Mouse (Mus musculus): ENCODE results near the gene Slain2.
"Not testable (repeated sequence)": the region's sequence is repeated elsewhere in the genome, so short reads cannot be mapped to it uniquely, and the experiment has no call there.

The Slain2 gene

DNA sequence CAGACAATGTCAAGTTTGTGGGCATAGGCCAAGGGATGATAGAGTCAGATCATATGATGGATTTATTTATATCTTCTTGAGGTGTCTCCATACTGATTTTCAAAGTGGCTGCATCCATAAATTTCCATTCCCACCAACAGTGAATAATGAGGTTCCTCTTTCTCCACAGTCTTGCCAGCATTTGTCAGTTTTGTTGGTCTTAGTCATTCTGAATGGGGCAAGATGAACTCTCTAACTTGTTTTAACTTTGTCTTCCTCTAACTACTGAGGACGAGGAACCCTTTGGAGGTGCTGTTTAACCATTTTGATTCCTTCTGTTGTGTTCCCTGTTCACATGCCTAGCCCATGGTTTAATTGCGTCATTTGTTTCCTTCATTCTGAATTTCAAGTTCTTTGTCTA, 36.1 kb downstream of the Slain2 start:
- no peak for DNase-seq (ENCODE audit: low spot score)

DNA sequence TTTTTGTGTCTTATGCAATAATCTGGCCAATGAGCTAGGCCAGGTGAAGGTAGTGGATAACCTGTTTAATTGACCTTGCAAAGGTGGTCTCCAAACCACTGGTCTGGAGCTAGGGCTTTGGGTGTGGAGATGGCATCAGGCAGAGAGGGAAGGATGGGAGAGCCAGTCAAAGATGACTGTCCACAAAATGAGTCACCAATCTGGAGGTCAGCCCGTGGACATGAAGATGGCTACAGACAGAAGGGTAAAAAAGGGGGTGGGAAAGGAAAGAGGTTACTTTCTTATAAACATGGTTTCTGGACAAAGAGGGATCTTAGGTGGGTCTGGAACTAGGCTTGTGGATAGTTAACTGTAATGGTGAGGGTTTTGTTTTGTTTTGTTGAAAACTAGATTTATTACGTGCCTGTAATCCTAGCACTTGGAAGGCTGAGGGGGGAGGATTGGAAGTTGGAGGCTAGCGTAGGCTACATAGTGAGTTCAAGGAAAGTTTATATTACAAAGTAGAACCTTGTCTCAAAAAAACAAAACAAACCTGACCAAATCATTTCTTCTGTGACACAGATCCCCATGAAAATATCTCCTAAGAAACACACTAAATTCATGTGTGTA, 40.0 kb downstream of the Slain2 start:
- DNase-seq (ENCODE audit: low spot score): no peak

DNA sequence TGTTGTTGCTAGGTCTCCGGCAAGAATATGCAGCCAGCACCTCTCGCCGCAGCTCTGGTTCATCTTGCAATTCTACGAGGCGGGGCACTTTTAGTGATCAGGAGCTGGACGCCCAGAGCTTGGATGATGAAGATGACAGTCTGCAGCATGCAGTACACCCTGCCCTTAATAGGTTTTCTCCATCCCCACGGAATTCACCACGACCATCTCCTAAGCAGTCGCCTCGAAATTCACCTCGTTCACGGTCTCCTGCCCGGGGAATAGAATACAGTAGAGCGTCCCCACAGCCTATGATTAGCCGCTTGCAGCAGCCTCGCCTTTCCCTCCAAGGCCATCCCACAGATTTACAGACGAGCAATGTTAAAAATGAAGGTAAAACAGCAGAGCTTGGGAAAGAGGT, 43.2 kb downstream of the Slain2 start:
- no peak for DNase-seq (ENCODE audit: low spot score)

DNA sequence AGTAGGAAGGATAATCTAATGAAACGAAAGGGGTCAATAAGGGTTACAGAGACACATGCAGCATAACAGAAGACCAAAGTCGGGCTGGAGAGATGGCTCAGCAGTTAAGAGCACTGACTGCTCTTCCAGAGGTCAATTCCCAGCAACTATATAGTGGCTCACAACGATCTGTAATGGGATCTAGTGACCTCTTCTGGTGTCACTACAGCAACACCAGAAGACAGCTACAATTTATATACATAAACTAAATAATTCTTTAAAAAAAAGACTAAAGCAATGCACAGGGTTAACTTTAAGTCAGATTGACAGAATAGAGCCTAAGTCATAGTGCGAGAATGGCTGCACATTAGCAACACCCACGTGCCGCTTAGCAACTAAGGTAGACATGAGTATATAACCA, 46.0 kb downstream of the Slain2 start:
- DNase-seq (ENCODE audit: low spot score): no peak

DNA sequence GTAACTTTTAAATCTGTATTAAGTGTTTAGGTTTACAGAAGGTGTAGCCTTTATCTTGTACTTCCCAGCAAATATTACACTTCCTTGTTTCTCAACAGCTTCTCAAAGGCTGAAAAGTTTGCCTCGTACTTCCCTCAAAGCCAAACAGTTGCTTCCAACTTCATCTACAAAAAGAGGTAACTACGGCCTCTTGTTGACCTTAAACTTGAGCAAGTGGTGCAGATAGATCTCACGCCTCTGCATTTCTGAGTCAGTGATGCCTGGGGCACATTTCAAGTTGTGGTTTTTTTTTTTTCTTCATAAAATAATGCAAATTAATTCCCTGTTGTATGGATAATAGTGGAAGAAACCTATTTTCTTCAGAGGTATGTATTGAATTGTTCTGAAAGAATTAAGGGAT, 51.6 kb downstream of the Slain2 start:
- no peak for DNase-seq (ENCODE audit: low spot score)

DNA sequence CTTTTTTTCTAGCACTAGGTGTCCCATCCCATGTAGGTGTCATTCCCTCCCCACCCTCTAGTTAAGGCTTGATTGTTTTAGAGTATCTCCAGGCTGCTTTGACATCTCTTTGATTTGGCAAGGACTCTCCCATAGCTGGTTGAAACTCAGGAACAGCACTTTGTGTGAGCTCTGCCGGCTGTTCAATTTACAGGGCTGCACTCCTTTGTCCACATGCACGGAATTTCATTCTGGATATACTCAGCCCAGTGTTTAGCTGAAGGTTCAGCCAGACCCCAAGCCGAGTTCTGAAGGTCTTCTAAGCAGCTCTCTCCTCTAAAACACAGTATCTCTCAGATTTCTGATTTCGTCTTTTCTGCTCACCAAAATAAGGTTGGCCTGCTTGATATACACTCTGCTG, 58.3 kb downstream of the Slain2 start:
- DNase-seq (ENCODE audit: low spot score): no peak

DNA sequence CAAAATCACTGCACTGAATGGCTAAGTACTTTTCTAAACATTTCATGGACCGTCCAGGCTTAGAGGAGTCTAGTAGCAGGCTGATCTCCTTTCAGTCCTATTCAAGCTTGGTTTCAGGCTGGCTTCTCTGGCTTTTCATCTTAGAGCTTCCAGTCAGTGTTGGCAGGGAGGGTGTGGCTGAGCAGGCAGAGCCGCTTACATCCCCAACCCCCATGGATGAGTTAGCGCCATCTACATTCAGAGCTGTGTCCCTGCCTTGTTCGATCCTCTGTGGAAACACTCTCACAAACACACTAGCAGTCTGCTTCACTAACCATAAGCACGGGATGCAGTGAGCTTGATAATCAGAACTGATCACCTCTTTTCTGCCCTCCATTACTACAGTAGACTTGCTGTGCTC, 58.8 kb downstream of the Slain2 start:
- DNase-seq (ENCODE audit: low spot score): no peak

DNA sequence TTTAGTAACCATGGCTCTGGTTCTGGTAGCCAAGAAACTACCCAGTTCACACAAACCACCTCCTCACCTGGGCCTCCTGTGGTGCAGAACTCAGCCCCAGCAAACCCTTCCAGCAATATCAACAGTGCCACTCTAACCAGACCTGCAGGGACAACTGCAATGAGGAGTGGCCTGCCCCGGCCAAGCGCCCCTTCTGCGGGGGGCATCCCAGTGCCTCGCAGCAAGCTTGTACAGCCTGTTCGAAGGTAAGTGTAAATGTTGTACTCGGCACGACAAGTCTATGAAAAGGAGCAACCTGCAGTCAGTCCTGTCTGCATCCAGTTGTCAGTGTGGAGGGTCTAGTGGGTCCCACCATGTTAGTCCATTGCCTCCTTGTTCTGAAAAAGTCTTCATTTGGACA, 60.5 kb downstream of the Slain2 start, which contains the start of gene Gm10135:
Gene Gm10135, minus strand, starts transcription at position 101 of the 400 bp plus-strand sequence.
- no peak for DNase-seq (ENCODE audit: low spot score)

DNA sequence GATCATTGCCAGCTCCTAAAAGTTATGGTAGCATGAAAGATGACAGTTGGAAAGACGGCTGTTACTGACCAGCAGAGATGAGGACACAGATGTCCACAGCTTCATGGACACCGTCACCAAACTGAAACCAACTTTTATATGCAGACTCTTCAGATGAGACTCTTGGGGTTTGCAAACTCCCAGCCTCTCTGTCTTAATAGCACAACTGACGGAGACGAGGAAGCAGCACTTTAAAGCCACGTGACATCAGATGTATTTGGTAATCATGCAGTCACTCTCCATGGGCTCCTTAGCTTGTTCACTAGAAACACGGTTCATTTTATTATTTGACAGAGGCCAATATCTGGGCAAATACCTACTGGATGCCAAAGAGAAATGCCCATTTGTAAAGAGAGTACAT, 61.9 kb downstream of the Slain2 start:
- DNase-seq (ENCODE audit: low spot score): no peak

DNA sequence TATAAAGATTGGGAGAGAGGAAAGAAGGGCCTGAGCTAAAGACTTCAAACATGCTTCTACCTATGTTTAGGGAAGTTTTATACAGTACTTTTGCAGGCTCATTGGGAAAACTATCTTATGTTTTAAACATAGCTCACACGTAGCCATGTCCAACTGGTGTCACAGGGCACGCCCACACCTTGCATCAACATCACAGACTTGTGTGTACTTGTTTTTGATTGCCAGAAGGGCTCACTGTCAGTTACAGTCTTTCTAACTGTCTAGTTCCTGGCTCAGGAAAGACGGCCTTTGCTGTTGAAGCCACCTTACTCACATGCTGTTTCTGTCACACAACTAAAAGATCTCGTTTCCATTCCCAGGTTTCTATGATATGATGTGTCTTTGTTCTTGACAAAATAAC, 62.4 kb downstream of the Slain2 start:
- DNase-seq (ENCODE audit: low spot score): no peak

DNA sequence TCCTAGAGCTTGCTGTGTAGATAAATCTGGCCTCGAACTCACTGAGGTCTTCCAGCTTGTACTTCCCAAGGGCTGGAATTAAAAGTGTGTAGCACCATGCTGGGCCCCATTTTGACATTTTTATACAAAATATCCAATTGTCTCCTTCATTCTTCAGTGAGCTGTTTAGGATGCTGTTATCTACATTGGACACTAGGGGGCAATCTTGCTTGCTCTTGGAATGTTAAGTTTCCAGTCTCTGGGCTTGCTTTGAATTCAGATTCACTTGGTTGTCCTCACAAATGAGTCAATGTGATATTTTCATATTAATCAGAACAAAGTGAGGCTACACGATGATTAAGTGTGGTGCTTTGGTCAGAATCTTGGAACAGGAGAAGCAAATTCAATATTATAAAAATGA, 70.0 kb downstream of the Slain2 start:
- no peak for DNase-seq (ENCODE audit: low spot score)

DNA sequence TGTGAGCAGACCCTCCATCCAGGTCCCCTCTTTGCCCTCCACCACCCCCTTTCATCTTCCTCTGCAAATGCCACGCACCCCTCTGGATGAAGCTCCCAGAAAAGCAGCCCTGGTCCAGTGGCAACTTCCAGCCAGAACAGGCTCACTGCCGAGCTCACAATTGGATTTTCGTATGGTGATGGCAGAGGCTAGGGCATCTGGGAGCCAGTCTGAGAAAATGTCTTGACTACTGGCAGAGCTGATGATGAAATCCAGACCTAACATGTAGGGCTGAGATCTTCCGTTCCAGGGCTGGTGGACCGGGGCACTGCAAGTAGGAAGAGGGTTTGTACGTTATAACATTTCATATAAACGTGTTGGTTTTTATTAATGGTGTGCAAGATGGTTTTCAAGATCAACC, 73.7 kb downstream of the Slain2 start:
- DNase-seq (ENCODE audit: low spot score): no peak

DNA sequence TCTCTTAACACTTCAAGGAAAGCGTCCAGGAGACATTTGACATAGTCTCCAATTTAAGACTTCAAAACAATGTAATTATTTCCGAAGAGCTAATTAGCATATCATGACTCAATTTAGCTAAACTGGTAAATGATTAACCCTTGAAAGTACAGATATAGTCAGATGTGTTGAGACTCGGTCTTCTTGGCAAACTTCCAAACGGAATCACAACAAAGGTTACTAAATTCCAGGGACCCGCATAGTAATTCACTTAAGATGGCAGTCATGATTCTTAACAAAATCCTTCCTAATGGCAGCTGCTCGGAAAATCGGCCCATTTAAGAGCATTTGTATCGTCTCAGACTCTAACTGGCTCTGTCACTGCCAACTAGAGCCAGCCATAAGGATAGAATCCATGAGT, 75.7 kb downstream of the Slain2 start:
- DNase-seq (ENCODE audit: low spot score): no peak

DNA sequence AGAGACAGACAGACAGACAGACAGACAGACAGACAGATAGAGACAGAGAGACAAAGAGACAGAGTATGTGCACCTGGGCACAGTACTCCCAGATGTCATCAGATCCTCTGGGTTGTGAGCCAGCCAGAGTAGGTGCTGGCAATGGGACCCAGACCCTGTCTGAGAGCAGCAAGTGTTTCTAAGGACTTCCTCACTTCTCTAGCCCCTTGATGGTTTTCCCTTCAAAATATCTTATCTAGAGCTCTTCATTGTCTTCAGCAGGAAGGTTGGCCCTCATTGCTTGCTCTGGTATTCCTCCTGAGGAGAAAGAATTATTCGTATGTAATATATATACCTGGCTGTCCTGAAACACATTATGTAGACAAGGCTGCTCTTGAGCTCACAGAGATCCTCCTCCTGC, 78.4 kb downstream of the Slain2 start:
- no peak for DNase-seq (ENCODE audit: low spot score)

DNA sequence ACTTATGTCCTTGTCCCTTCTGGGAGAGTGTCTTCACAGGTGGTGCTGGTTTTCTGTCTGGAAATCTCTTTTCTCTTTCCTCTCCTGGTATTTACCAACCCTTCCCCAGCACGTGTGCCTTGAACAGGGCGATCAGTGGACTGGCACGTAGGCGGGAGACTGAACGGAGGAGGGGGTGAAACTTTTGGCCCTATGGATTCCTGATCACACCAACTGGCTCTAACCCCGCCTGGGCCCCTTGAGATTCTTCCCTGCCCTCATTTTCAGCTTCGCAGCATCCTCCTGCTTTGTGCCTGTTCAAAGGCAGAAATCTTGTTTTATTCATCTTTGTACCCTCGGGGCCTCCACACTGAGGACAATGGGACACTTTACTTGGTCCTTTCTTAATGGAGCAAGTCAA, 80.3 kb downstream of the Slain2 start:
- no peak for DNase-seq (ENCODE audit: low spot score)

DNA sequence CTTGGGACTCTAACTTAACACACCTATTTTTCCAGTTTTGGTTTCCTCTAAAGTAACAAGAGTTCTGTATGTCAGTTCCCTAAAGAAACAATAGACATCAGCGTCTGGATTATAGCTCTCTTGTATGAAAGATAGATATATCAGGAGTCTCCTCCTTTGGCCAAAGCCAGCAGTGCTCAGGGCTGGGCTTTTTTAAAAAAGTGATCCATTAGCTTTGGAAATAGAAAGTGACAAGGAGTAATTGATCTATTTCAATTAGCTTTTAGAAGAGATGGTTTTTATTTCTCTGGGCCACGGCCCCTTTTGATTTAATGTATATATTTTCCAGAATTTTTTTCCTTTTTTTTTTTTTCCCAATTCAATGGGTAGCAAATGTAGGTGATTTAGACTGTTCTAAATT, 80.8 kb downstream of the Slain2 start:
- no peak for DNase-seq (ENCODE audit: low spot score)

DNA sequence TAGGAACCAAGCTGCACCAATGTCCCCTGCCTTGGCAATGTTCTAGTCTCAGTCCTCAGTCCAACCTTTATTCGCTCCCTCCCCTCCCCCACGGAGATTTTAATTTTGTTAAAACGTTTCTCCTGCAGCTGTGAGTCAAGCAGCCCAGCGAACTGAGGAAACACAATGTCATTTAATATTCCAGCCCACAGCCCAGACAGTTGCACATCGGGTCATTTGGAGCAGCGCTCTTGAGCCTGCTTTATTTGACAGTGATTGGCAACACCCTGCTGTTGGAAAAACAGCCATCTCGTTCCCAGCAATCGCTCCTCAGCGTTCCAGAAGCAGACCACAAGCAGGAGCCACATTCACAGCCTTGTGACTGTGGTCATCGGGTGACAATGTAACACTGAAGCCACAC, 81.3 kb downstream of the Slain2 start:
- DNase-seq (ENCODE audit: low spot score): no peak

DNA sequence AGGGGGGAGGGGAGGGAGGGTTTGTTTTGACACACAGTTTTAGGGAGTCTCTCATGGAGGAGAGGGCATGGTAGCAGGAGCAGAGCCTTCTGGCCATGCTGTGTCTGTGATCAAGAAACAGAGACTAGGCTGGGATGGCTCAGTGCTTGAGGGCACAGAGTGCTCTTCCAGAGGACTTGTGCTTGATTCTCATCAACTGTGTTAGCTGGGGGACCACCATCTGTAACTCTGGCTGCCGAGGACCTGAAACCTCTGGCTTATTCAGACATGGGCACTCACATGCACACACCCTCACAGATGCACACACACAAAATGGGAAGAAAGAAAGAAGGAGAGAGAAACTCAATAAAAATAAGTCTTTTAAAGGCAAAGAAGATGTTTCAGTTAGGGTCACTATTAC, 84.4 kb downstream of the Slain2 start:
- DNase-seq (ENCODE audit: low spot score): not testable (repeated sequence)

DNA sequence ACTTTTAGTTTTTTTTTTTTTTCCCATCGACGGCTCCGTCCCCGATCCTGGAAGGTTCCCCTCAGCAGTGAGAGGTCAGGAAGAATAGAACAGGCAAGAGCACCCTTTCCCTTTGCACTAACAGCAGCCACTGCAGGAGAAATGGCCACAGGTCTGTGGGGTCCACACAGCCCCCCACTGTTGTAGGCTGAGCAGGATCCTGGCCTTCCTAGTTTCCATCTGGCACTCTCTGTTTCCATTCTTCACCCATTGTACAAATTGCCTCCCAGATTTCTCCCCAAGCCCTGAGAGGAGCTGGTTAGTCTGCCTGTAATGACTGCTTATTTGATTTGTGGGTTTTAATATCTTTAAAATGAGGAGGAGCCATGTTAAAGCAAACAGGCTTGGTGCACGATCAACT, 89.9 kb downstream of the Slain2 start:
- DNase-seq (ENCODE audit: low spot score): no peak

DNA sequence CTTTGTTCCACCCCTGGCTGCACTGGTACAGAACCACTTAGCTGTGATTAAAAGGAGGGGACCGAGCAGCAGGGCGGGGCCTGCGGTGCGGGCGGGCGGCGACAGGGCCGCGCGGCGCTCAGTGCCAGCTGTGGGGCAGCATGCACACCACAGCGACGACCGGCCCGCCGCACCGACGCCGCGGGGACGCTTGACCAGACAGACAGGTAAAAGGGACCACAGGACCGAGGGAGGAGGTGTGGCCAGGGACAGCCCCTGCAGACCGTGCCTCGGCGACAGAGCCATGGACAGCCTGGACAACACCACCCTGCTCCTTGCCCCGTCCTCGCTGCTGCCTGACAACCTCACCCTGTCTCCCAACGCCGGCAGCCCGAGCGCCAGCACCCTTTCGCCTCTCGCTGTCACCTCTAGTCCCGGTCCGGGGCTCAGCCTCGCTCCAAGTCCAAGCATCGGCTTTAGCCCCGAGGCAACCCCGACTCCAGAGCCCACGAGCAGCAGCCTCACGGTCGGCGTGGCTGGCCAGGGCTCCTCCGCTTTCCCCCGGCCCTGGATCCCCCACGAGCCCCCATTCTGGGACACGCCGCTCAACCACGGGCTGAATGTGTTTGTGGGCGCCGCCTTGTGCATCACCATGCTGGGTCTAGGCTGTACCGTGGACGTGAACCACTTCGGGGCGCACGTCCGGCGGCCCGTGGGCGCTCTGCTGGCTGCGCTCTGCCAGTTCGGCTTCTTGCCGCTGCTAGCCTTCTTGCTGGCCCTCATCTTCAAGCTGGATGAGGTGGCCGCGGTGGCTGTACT, 92.9 kb downstream of the Slain2 start, which contains the start of gene Slc10a4:
Gene Slc10a4, plus strand, starts transcription at position 100 of the 798 bp plus-strand sequence.
- no peak for DNase-seq (ENCODE audit: low spot score)

DNA sequence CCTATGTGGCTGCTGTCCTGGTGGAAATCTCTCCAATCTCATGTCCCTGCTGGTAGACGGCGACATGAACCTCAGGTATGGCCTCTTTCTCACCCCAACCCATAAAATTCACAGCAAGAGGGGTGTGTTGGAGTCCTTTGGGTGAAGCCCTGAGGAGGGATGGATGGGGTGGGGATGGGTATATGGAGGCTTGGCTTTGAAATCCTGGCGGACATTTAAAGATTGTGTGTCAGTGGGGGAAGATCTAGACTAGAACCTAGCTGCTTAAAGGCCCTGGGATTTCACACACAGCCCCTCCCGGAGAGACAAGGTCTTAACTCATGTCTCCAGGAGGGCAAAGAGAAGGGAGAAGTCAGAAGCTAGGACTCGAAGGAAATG, 93.5 kb downstream of the Slain2 start:
- no peak for DNase-seq (ENCODE audit: low spot score)

DNA sequence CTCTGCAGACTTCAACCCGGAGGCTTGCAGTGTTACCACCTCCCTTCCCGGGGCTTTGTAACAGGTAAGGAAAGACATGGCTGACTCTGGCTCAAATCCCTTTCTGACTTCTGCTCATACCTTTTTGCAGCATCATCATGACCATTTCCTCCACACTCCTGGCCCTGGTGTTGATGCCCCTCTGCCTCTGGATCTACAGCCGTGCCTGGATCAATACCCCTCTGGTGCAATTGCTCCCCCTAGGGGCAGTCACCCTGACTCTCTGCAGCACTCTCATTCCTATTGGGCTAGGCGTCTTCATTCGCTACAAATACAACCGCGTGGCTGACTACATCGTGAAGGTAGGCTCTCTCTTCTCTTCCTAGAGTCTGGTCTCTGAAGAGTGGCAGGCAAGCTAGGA, 94.1 kb downstream of the Slain2 start:
- not testable (repeated sequence) for DNase-seq (ENCODE audit: low spot score)

DNA sequence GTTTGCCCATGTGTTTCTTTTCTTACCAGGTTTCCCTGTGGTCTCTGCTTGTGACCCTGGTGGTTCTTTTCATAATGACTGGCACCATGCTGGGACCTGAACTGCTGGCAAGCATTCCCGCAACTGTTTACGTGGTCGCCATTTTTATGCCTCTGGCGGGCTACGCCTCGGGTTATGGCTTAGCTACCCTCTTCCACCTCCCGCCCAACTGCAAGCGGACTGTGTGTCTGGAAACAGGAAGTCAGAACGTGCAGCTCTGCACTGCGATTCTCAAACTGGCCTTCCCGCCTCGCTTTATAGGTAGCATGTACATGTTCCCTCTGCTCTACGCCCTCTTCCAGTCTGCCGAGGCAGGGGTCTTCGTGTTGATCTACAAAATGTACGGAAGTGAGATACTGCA, 97.7 kb downstream of the Slain2 start:
- not testable (repeated sequence) for DNase-seq (ENCODE audit: low spot score)

Data from urinary bladder, postnatal 25 days (tissue).